Mouse (Mus musculus): ENCODE results near the gene Hist1h1c. TPM values are rescaled to one million over a fixed set of nuclear protein-coding genes. Genes with fewer than 3 reads are reported as not detected.
A peak's percentile ranks its signal among the peaks of the same experiment; 100 is the strongest.
"Not testable (repeated sequence)": the region's sequence is repeated elsewhere in the genome, so short reads cannot be mapped to it uniquely, and the experiment has no call there.

The Hist1h1c gene
- total and polyA plus RNA-seq, 3 experiments, result 55.5 to 185 (median 147) TPM

- H3K4me3 ChIP-seq, result no peak overlapping the region
- H3K79me2 ChIP-seq (replicated peaks; ENCODE audit: control insufficient read depth, insufficient read depth, low read length), result no peaks in the 10 kb centered on the region
- no peaks in the 10 kb centered on the region; the same call in 1 of the 2 replicates for H3K4me1 ChIP-seq (ENCODE audit: control insufficient read depth, insufficient read depth, low read length)
- intact Hi-C loops (cut with DNase I), result no loop called here
- TF ChIP-seq EP300 (IDR thresholded peaks at IDR 0.05; ENCODE audit: insufficient read depth, low read depth, low read length), result no peak
- no peak for TF ChIP-seq CTCF (IDR thresholded peaks at IDR 0.05)
- no peak for TF ChIP-seq POLR2A (IDR thresholded peaks at IDR 0.05; ENCODE audit: insufficient read depth, low read depth, low read length)
- 39% methylated on average over 11 of the region's 11 CpGs for WGBS
- H3K27ac ChIP-seq, result peak overlapping the region; percentile 34
- no peak overlapping the region for H3K9ac ChIP-seq (ENCODE audit: low read depth, low read length)
- no peaks in the 10 kb centered on the region for H3K27me3 ChIP-seq (ENCODE audit: control insufficient read depth, insufficient read depth, low read length)
- no peak for DNase-seq
- no peaks in the 10 kb centered on the region for H3K36me3 ChIP-seq (ENCODE audit: control insufficient read depth, insufficient read depth, low read length)
Observed at GRCm38 (mm10) chr13:23717176-23717575, 21.4 kb upstream of the Hist1h1c start.

GRCm38 (mm10) chr13:23717593-23718245 lies 20.9 kb upstream of the Hist1h1c start:
- H3K79me2 ChIP-seq (replicated peaks; ENCODE audit: control insufficient read depth, insufficient read depth, low read length); H3K4me3 ChIP-seq; H3K9ac ChIP-seq (ENCODE audit: low read depth, low read length); intact Hi-C loops (cut with DNase I); DNase-seq; H3K36me3 ChIP-seq (ENCODE audit: control insufficient read depth, insufficient read depth, low read length); H3K27me3 ChIP-seq (ENCODE audit: control insufficient read depth, insufficient read depth, low read length); H3K4me1 ChIP-seq (ENCODE audit: control insufficient read depth, insufficient read depth, low read length): not testable (repeated sequence)
- peak overlapping the region; percentile 34 for H3K27ac ChIP-seq
- 34% methylated on average over 2 of the region's 2 CpGs for WGBS

- DNase-seq, result no peak
- H3K4me1 ChIP-seq (ENCODE audit: control insufficient read depth, insufficient read depth, low read length), result peaks cover 2% of the 10 kb centered on the region; the same call in 1 of the 2 replicates
- TF ChIP-seq EP300 (IDR thresholded peaks at IDR 0.05; ENCODE audit: insufficient read depth, low read depth, low read length), result no peak
- no peak for TF ChIP-seq CTCF (IDR thresholded peaks at IDR 0.05)
- TF ChIP-seq POLR2A (IDR thresholded peaks at IDR 0.05; ENCODE audit: insufficient read depth, low read depth, low read length), result no peak
- H3K9ac ChIP-seq (ENCODE audit: low read depth, low read length), result no peak overlapping the region
- no peak overlapping the region for H3K4me3 ChIP-seq
- H3K36me3 ChIP-seq (ENCODE audit: control insufficient read depth, insufficient read depth, low read length), result no peaks in the 10 kb centered on the region
- intact Hi-C loops (cut with DNase I), result no loop called here
- H3K27me3 ChIP-seq (ENCODE audit: control insufficient read depth, insufficient read depth, low read length), result no peaks in the 10 kb centered on the region
- WGBS, result 75% methylated on average over 4 of the region's 4 CpGs
- no peak overlapping the region for H3K27ac ChIP-seq
- no peaks in the 10 kb centered on the region for H3K79me2 ChIP-seq (replicated peaks; ENCODE audit: control insufficient read depth, insufficient read depth, low read length)
Observed at GRCm38 (mm10) chr13:23724239-23724638, 14.4 kb upstream of the Hist1h1c start.

- H3K4me1 ChIP-seq (ENCODE audit: control insufficient read depth, insufficient read depth, low read length), result peaks cover 4% of the 10 kb centered on the region; the same call in 1 of the 2 replicates
- H3K27ac ChIP-seq, result no peak overlapping the region
- H3K4me3 ChIP-seq, result no peak overlapping the region
- intact Hi-C loops (cut with DNase I), result no loop called here
- no peaks in the 10 kb centered on the region for H3K79me2 ChIP-seq (replicated peaks; ENCODE audit: control insufficient read depth, insufficient read depth, low read length)
- TF ChIP-seq CTCF (IDR thresholded peaks at IDR 0.05), result no peak
- no peak for TF ChIP-seq EP300 (IDR thresholded peaks at IDR 0.05; ENCODE audit: insufficient read depth, low read depth, low read length)
- TF ChIP-seq POLR2A (IDR thresholded peaks at IDR 0.05; ENCODE audit: insufficient read depth, low read depth, low read length), result no peak
- 90% methylated on average over 1 of the region's 1 CpGs for WGBS
- no peaks in the 10 kb centered on the region for H3K36me3 ChIP-seq (ENCODE audit: control insufficient read depth, insufficient read depth, low read length)
- H3K9ac ChIP-seq (ENCODE audit: low read depth, low read length), result no peak overlapping the region
- DNase-seq, result no peak
- no peaks in the 10 kb centered on the region for H3K27me3 ChIP-seq (ENCODE audit: control insufficient read depth, insufficient read depth, low read length)
Observed at GRCm38 (mm10) chr13:23725213-23725612, 13.4 kb upstream of the Hist1h1c start.

GRCm38 (mm10) chr13:23728472-23729191 lies 10.0 kb upstream of the Hist1h1c start:
- no peak for DNase-seq
- no peak overlapping the region for H3K9ac ChIP-seq (ENCODE audit: low read depth, low read length)

GRCm38 (mm10) chr13:23729192-23729525 lies 9.4 kb upstream of the Hist1h1c start:
- peaks cover 5% of the 10 kb centered on the region for H3K4me1 ChIP-seq (ENCODE audit: control insufficient read depth, insufficient read depth, low read length)
- WGBS, result 72% methylated on average over 9 of the region's 9 CpGs
- H3K27ac ChIP-seq, result peak overlapping the region; percentile 20; the same call in 1 of the 2 replicates

More at GRCm38 (mm10) chr13:23728472-23729191, 10.0 kb upstream of the Hist1h1c start:
- WGBS, result 57% methylated on average over 18 of the region's 18 CpGs
- Histone ChIP-seq H3K27me3 (ENCODE audit: control insufficient read depth, insufficient read depth, low read length) (no peaks in the 10 kb centered on the region), H3K4me3 (no peak overlapping the region), H3K4me1 (ENCODE audit: control insufficient read depth, insufficient read depth, low read length) (peaks cover 5% of the 10 kb centered on the region), H3K36me3 (ENCODE audit: control insufficient read depth, insufficient read depth, low read length) (no peaks in the 10 kb centered on the region), H3K27ac (peak overlapping the region; percentile 20; the same call in 1 of the 2 replicates), H3K79me2 (replicated peaks; ENCODE audit: control insufficient read depth, insufficient read depth, low read length) (no peaks in the 10 kb centered on the region)
- TF ChIP-seq CTCF (IDR thresholded peaks at IDR 0.05), result no peak
- TF ChIP-seq EP300 (IDR thresholded peaks at IDR 0.05; ENCODE audit: insufficient read depth, low read depth, low read length), result no peak
- TF ChIP-seq POLR2A (IDR thresholded peaks at IDR 0.05; ENCODE audit: insufficient read depth, low read depth, low read length), result no peak
- intact Hi-C loops (cut with DNase I), result no loop called here

More at GRCm38 (mm10) chr13:23729192-23729525, 9.4 kb upstream of the Hist1h1c start:
- no peaks in the 10 kb centered on the region for H3K79me2 ChIP-seq (replicated peaks; ENCODE audit: control insufficient read depth, insufficient read depth, low read length)
- H3K27me3 ChIP-seq (ENCODE audit: control insufficient read depth, insufficient read depth, low read length), result no peaks in the 10 kb centered on the region
- H3K9ac ChIP-seq (ENCODE audit: low read depth, low read length), result no peak overlapping the region
- no peak overlapping the region for H3K4me3 ChIP-seq
- peak in 1 of 2 experiments; percentile 58 for DNase-seq
- intact Hi-C loops (cut with DNase I), result no loop called here
- TF ChIP-seq CTCF (IDR thresholded peaks at IDR 0.05), result no peak
- no peak for TF ChIP-seq POLR2A (IDR thresholded peaks at IDR 0.05; ENCODE audit: insufficient read depth, low read depth, low read length)
- no peak for TF ChIP-seq EP300 (IDR thresholded peaks at IDR 0.05; ENCODE audit: insufficient read depth, low read depth, low read length)
- H3K36me3 ChIP-seq (ENCODE audit: control insufficient read depth, insufficient read depth, low read length), result no peaks in the 10 kb centered on the region
